ENCODE assay signal across 28 mouse cellular contexts in genomic region chr6:124435173-124435572, GRCm38 (mm10). TPM values are rescaled to one million over a fixed set of nuclear protein-coding genes. Genes with fewer than 3 reads are reported as not detected.
A peak's percentile ranks its signal among the peaks of the same experiment; 100 is the strongest.
DNase-seq lines count a peak whose midpoint lies in the region; ATAC-seq and TF ChIP-seq lines count a peak whose summit lies in the region.
"Had no signal": no experiment of that assay in that cellular context is flagged by ENCODE, and none has a peak within 500 bp of the region (broad histone marks: within the 10 kb centered on the region; RNA-seq: fewer than 3 reads in every experiment).

No protein-coding gene starts in this region.

- peak; percentile 62 for DNase-seq in adrenal gland, postnatal 14 days
- no peak for DNase-seq in adrenal gland, postnatal 25 days
- DNase-seq in liver, adult 2 months (ENCODE audit: extremely low read depth, low read depth, low spot score) = peak; percentile 75
- no peak for DNase-seq in liver, embryonic 11.5 days (ENCODE audit: low spot score)
- DNase-seq in R1 (ENCODE audit: low read depth, low spot score) = peak; percentile 18
- DNase-seq in spleen, postnatal 14 days (ENCODE audit: low spot score in 2 of 2) = no peak
- no peak for DNase-seq in ovary, adult 18-20 months (ENCODE audit: low spot score)
- DNase-seq: cerebellum, adult 11-12 months; cerebellum, adult 8-10 months; cerebellum, postnatal 10 days; cerebellum, postnatal 36 days; embryo, embryonic 11 days; gastrocnemius, postnatal 25 days; heart, adult 2 months; kidney, adult 2 months had no signal

- no peak overlapping the region for H3K9ac ChIP-seq in liver, adult 2 months (ENCODE audit: low read depth, low read length)
- H3K9ac ChIP-seq in liver, embryonic 11.5 days (ENCODE audit: low read depth, low read length) = no peak overlapping the region
- H3K9ac ChIP-seq: embryonic facial prominence, embryonic 13.5 days; forebrain, embryonic 12.5 days; forebrain, embryonic 15.5 days; heart, embryonic 13.5 days; hindbrain, embryonic 12.5 days; hindbrain, embryonic 15.5 days had no signal

- 66% methylated on average over 5 of the region's 5 CpGs for WGBS in liver, adult 2 months
- WGBS in liver, embryonic 11.5 days = 76% methylated on average over 5 of the region's 5 CpGs

- no peak for ATAC-seq in liver, embryonic 11.5 days (replicated peaks; ENCODE audit: low FRiP score)
- ATAC-seq: CD4-positive, CD25-positive, alpha-beta regulatory T cell, adult 4 months; forebrain, embryonic 15.5 days; intestine, postnatal 0 days; Patski had no signal

- no peaks in the 10 kb centered on the region for H3K79me2 ChIP-seq in liver, adult 2 months (ENCODE audit: control insufficient read depth, insufficient read depth, low read length)

- H3K36me3 ChIP-seq in liver, adult 2 months (ENCODE audit: control insufficient read depth, insufficient read depth, low read length) = no peaks in the 10 kb centered on the region
- H3K36me3 ChIP-seq in liver, embryonic 11.5 days (ENCODE audit: control insufficient read depth, insufficient read depth, low read length) = no peaks in the 10 kb centered on the region
- H3K36me3 ChIP-seq: embryonic facial prominence, embryonic 10.5 days; G1E; heart, embryonic 10.5 days; heart, embryonic 13.5 days had no signal

- H3K4me1 ChIP-seq in liver, adult 2 months (ENCODE audit: control insufficient read depth, insufficient read depth, low read length) = peaks cover 17% of the 10 kb centered on the region
- no peaks in the 10 kb centered on the region for H3K4me1 ChIP-seq in liver, embryonic 11.5 days (replicated peaks; ENCODE audit: control insufficient read depth, insufficient read depth, low read length)
- H3K4me1 ChIP-seq: forebrain, embryonic 15.5 days; heart, embryonic 13.5 days had no signal

- H3K27me3 ChIP-seq in liver, adult 2 months (ENCODE audit: control insufficient read depth, insufficient read depth, low read length) = no peaks in the 10 kb centered on the region
- no peaks in the 10 kb centered on the region for H3K27me3 ChIP-seq in liver, embryonic 11.5 days (replicated peaks; ENCODE audit: control insufficient read depth, insufficient read depth, low read length)
- H3K27me3 ChIP-seq: embryonic facial prominence, embryonic 13.5 days; forebrain, embryonic 12.5 days; forebrain, embryonic 15.5 days; hindbrain, embryonic 12.5 days; hindbrain, embryonic 15.5 days had no signal

- no peak overlapping the region for H3K4me2 ChIP-seq in liver, embryonic 11.5 days
- H3K4me2 ChIP-seq: embryonic facial prominence, embryonic 13.5 days; forebrain, embryonic 12.5 days; forebrain, embryonic 15.5 days; heart, embryonic 13.5 days; hindbrain, embryonic 12.5 days; hindbrain, embryonic 15.5 days had no signal

- TF ChIP-seq POLR2A in liver, adult 2 months (IDR thresholded peaks at IDR 0.05; ENCODE audit: extremely low read depth, insufficient read depth, low read length) = no peak

- TF ChIP-seq CTCF in liver, adult 2 months (IDR thresholded peaks at IDR 0.05; ENCODE audit: low read depth, low read length) = no peak

- no peak overlapping the region for H3K4me3 ChIP-seq in liver, adult 2 months (ENCODE audit: insufficient read depth, low read depth, low read length)
- H3K4me3 ChIP-seq in liver, embryonic 11.5 days (ENCODE audit: low read depth, low read length) = no peak overlapping the region
- H3K4me3 ChIP-seq: embryonic facial prominence, embryonic 10.5 days; embryonic facial prominence, embryonic 13.5 days; erythroblast, embryonic 14.5 days; forebrain, embryonic 12.5 days; forebrain, embryonic 15.5 days; heart, adult 2 months; heart, embryonic 10.5 days; heart, embryonic 13.5 days; hindbrain, embryonic 12.5 days; hindbrain, embryonic 15.5 days had no signal

- peak overlapping the region; percentile 24 for H3K27ac ChIP-seq in liver, adult 2 months (replicated peaks; ENCODE audit: insufficient read depth, low read depth, low read length)
- no peak overlapping the region for H3K27ac ChIP-seq in liver, embryonic 11.5 days (ENCODE audit: low read depth, low read length)
- H3K27ac ChIP-seq: embryonic facial prominence, embryonic 10.5 days; embryonic facial prominence, embryonic 13.5 days; forebrain, embryonic 12.5 days; forebrain, embryonic 15.5 days; heart, adult 2 months; heart, embryonic 10.5 days; heart, embryonic 13.5 days; hindbrain, embryonic 12.5 days; hindbrain, embryonic 15.5 days had no signal

- H3K9me3 ChIP-seq in liver, embryonic 11.5 days (ENCODE audit: control insufficient read depth, low read length) = no peaks in the 10 kb centered on the region
- H3K9me3 ChIP-seq: embryonic facial prominence, embryonic 10.5 days; embryonic facial prominence, embryonic 13.5 days; forebrain, embryonic 12.5 days; forebrain, embryonic 15.5 days; G1E; heart, embryonic 10.5 days; heart, embryonic 13.5 days; hindbrain, embryonic 12.5 days; hindbrain, embryonic 15.5 days had no signal

RNA-seq across cellular contexts. Expression of gene Pex5, which starts 20.3 kb away (rescaled TPM):
- 99.4 and 106 TPM in 2 replicates for total RNA-seq in adrenal gland, postnatal 14 days (2021)
- 95.7 and 96.2 TPM in 2 replicates for total RNA-seq in adrenal gland, postnatal 25 days (2021)
- 73.7 and 88.4 TPM in 2 replicates for total RNA-seq in liver, adult 2 months (2014; rRNA removed)
- polyA plus RNA-seq in liver, adult 2 months (2012; rRNA removed) = 79.3 and 86.3 TPM in 2 replicates
- polyA plus RNA-seq in liver, embryonic 11.5 days (2014; fragmentation: Nextera tagmentation; extraction: Ambion mirVana) = 39.6 and 41.2 TPM in 2 replicates

RNA-seq across cellular contexts. Expression of gene Clstn3, which starts 29.4 kb away (rescaled TPM):
- 87.3 and 118 TPM in 2 replicates for total RNA-seq in adrenal gland, postnatal 14 days (2021)
- 64.4 and 98.3 TPM in 2 replicates for total RNA-seq in adrenal gland, postnatal 25 days (2021)
- 1.6 and 2.7 TPM in 2 replicates for total RNA-seq in liver, adult 2 months (2014; rRNA removed)
- 4.1 and 4.4 TPM in 2 replicates for polyA plus RNA-seq in liver, adult 2 months (2012; rRNA removed)
- 6.1 and 7.6 TPM in 2 replicates for polyA plus RNA-seq in liver, embryonic 11.5 days (2014; fragmentation: Nextera tagmentation; extraction: Ambion mirVana)

RNA-seq across cellular contexts. Expression of gene C1rl, which starts 57.7 kb away (rescaled TPM):
- 9.2 and 17.6 TPM in 2 replicates for total RNA-seq in adrenal gland, postnatal 14 days (2021)
- total RNA-seq in adrenal gland, postnatal 25 days (2021) = 13.8 and 17.3 TPM in 2 replicates
- total RNA-seq in liver, adult 2 months (2014; rRNA removed) = 53.6 and 59.5 TPM in 2 replicates
- polyA plus RNA-seq in liver, adult 2 months (2012; rRNA removed) = 67.3 and 73.0 TPM in 2 replicates
- polyA plus RNA-seq in liver, embryonic 11.5 days (2014; fragmentation: Nextera tagmentation; extraction: Ambion mirVana) = 4.1 and 4.4 TPM in 2 replicates
- polyA plus RNA-seq: CD4-positive, CD25-positive, alpha-beta regulatory T cell, adult 4 months; erythroblast, embryonic 14.5 days had no signal

Comparison
In these comparisons a context has a peak if more than half of its experiments do, and no peak if none do; other contexts are left out.
1. DNase-seq: peak in adrenal gland, postnatal 14 days (single experiment), liver, adult 2 months (single experiment) and R1 (single experiment); none in adrenal gland, postnatal 25 days (single experiment), liver, embryonic 11.5 days (single experiment), spleen, postnatal 14 days (0 of 2) and ovary, adult 18-20 months (single experiment).
2. RNA of gene Clstn3, which starts 29.4 kb away (total RNA-seq): 87.3 to 118 TPM in adrenal gland, postnatal 14 days and 64.4 to 98.3 TPM in adrenal gland, postnatal 25 days; 1.6 to 2.7 TPM in liver, adult 2 months; every median in the first group is over 10 times any median in the second.